Comparison of ENCODE assay signal across 8 mouse cellular contexts in the genomic region with DNA sequence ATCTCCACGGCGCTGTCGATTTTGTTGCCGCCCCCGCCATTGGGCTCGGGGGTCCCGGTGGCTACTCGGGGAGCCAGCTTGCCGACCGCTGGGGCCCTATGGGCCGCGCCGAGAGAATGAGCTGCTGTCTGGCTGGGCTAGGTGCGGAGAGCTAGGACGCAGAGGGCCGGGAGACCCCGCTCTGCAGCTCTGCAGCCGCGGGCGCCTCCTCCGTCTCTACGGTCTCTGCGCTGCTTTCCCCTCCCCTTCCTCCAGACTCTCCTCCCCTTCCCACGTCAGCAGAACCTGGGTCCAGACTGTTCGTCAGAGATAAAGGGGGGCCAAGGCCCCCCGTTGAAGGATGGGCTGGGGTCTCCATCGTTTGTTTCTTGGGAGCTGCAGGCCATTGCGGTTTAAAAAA. TPM values are rescaled to one million over a fixed set of nuclear protein-coding genes. Genes with fewer than 3 reads are reported as not detected.
DNase-seq lines count a peak whose midpoint lies in the region; ATAC-seq and TF ChIP-seq lines count a peak whose summit lies in the region.

A gene (minus strand): TSS at position 247 of the 400 bp plus-strand sequence.

- peak; percentile 95 for ATAC-seq in forebrain, embryonic 12.5 days (ENCODE audit: low FRiP score)
- ATAC-seq in heart, embryonic 15.5 days (replicated peaks; ENCODE audit: insufficient number of reproducible peaks, insufficient read depth, low FRiP score, low read depth): peak; percentile 82
- ATAC-seq in midbrain, embryonic 16.5 days: peak; percentile 97
- ATAC-seq in stomach, embryonic 15.5 days (ENCODE audit: insufficient read depth, low FRiP score, low read depth): peak; percentile 82

- H3K27me3 ChIP-seq in E14TG2a.4 (ENCODE audit: insufficient read depth, low read length): peaks cover 69% of the 10 kb centered on the region
- no peaks in the 10 kb centered on the region for H3K27me3 ChIP-seq in forebrain, embryonic 12.5 days
- 0 out of 2 replicates have a peak, but pooled peaks cover 3% of the 10 kb centered on the region for H3K27me3 ChIP-seq in heart, embryonic 15.5 days
- no peaks in the 10 kb centered on the region for H3K27me3 ChIP-seq in midbrain, embryonic 16.5 days (ENCODE audit: control insufficient read depth, insufficient read depth, low read depth, low read length)
- H3K27me3 ChIP-seq in stomach, embryonic 15.5 days (replicated peaks): no peaks in the 10 kb centered on the region

- peak within 1 kb of the TSS; percentile 89 for H3K27ac ChIP-seq in forebrain, embryonic 12.5 days
- H3K27ac ChIP-seq in heart, embryonic 15.5 days: peak within 1 kb of the TSS; percentile 70
- peak within 1 kb of the TSS; percentile 93 for H3K27ac ChIP-seq in midbrain, embryonic 16.5 days (ENCODE audit: low read length)
- peak within 1 kb of the TSS; percentile 82 for H3K27ac ChIP-seq in stomach, embryonic 15.5 days

- peak within 1 kb of the TSS; percentile 98 for H3K4me2 ChIP-seq in forebrain, embryonic 12.5 days
- peak within 1 kb of the TSS; percentile 99 for H3K4me2 ChIP-seq in heart, embryonic 15.5 days
- H3K4me2 ChIP-seq in midbrain, embryonic 16.5 days (ENCODE audit: low read length): peak within 1 kb of the TSS; percentile 96
- H3K4me2 ChIP-seq in stomach, embryonic 15.5 days: peak within 1 kb of the TSS; percentile 94

- DNase-seq in brain, embryonic 18.5 days (ENCODE audit: low read depth, low spot score): peak; percentile 84
- DNase-seq in kidney, postnatal 10 days: peak; percentile 87
- DNase-seq in liver: peak; percentile 59

- H3K9me3 ChIP-seq in E14TG2a.4 (ENCODE audit: low read length): no peaks in the 10 kb centered on the region
- no peaks in the 10 kb centered on the region for H3K9me3 ChIP-seq in forebrain, embryonic 12.5 days
- no peaks in the 10 kb centered on the region for H3K9me3 ChIP-seq in heart, embryonic 15.5 days (replicated peaks)
- H3K9me3 ChIP-seq in midbrain, embryonic 16.5 days (replicated peaks; ENCODE audit: control insufficient read depth, low read length, poor library complexity, severe bottlenecking): no peaks in the 10 kb centered on the region
- H3K9me3 ChIP-seq in stomach, embryonic 15.5 days: no peaks in the 10 kb centered on the region

- H3K9ac ChIP-seq in forebrain, embryonic 12.5 days: peak within 1 kb of the TSS; percentile 98
- H3K9ac ChIP-seq in heart, embryonic 15.5 days: peak within 1 kb of the TSS; percentile 96
- H3K9ac ChIP-seq in midbrain, embryonic 16.5 days (ENCODE audit: low read depth, low read length): peak within 1 kb of the TSS; percentile 98
- peak within 1 kb of the TSS; percentile 83 for H3K9ac ChIP-seq in stomach, embryonic 15.5 days

- 0% methylated on average over 28 of the region's 28 CpGs for WGBS in forebrain, embryonic 12.5 days
- WGBS in heart, embryonic 15.5 days: under 1% methylated on average over 28 of the region's 28 CpGs
- 0% methylated on average over 18 of the region's 28 CpGs for WGBS in midbrain, embryonic 16.5 days
- WGBS in stomach, embryonic 15.5 days: under 1% methylated on average over 27 of the region's 28 CpGs

- H3K4me1 ChIP-seq in E14TG2a.4 (replicated peaks; ENCODE audit: low read depth, low read length): peaks cover 27% of the 10 kb centered on the region
- H3K4me1 ChIP-seq in forebrain, embryonic 12.5 days: peaks cover 24% of the 10 kb centered on the region
- H3K4me1 ChIP-seq in heart, embryonic 15.5 days (replicated peaks): peaks cover 19% of the 10 kb centered on the region
- H3K4me1 ChIP-seq in midbrain, embryonic 16.5 days (ENCODE audit: control insufficient read depth, insufficient read depth, low read length): peaks cover 20% of the 10 kb centered on the region
- H3K4me1 ChIP-seq in stomach, embryonic 15.5 days: peaks cover 3% of the 10 kb centered on the region; the same call in 1 of the 2 replicates

- peaks cover 25% of the 10 kb centered on the region for H3K36me3 ChIP-seq in E14TG2a.4 (ENCODE audit: insufficient read depth, low read length)
- H3K36me3 ChIP-seq in forebrain, embryonic 12.5 days (replicated peaks): peaks cover 46% of the 10 kb centered on the region
- H3K36me3 ChIP-seq in heart, embryonic 15.5 days: 0 out of 2 replicates have a peak, but pooled peaks cover 10% of the 10 kb centered on the region
- peaks cover 7% of the 10 kb centered on the region for H3K36me3 ChIP-seq in midbrain, embryonic 16.5 days (ENCODE audit: control insufficient read depth, insufficient read depth, low read length)
- H3K36me3 ChIP-seq in stomach, embryonic 15.5 days: peaks cover 28% of the 10 kb centered on the region

- peak within 1 kb of the TSS; percentile 85 for H3K4me3 ChIP-seq in E14TG2a.4 (replicated peaks; ENCODE audit: low read length)
- H3K4me3 ChIP-seq in forebrain, embryonic 12.5 days (replicated peaks): peak within 1 kb of the TSS; percentile 97
- H3K4me3 ChIP-seq in heart, embryonic 15.5 days: peak within 1 kb of the TSS; percentile 94
- H3K4me3 ChIP-seq in midbrain, embryonic 16.5 days (ENCODE audit: low read depth, low read length): peak within 1 kb of the TSS; percentile 78
- peak within 1 kb of the TSS; percentile 93 for H3K4me3 ChIP-seq in stomach, embryonic 15.5 days (replicated peaks)

- no peak for TF ChIP-seq CTCF in E14TG2a.4 (conservative IDR thresholded peaks at IDR 0.05; ENCODE audit: low read length)

RNA-seq across cellular contexts. Expression of the gene that starts here (rescaled TPM):
- 93.3 and 97.8 TPM in 2 replicates for polyA plus RNA-seq in forebrain, embryonic 12.5 days (2016; fragmentation: Nextera tagmentation; extraction: Ambion mirVana)
- polyA plus RNA-seq in heart, embryonic 15.5 days (2015; fragmentation: Nextera tagmentation; extraction: Ambion mirVana): 30.2 and 40.9 TPM in 2 replicates
- 219 and 245 TPM in 2 replicates for polyA plus RNA-seq in midbrain, embryonic 16.5 days (2015; fragmentation: Nextera tagmentation; extraction: Ambion mirVana)
- 45.5 and 48.6 TPM in 2 replicates for polyA plus RNA-seq in stomach, embryonic 15.5 days (2015; fragmentation: Nextera tagmentation; extraction: Ambion mirVana)

Comparison
In these comparisons a context has a peak if more than half of its experiments do, and no peak if none do; other contexts are left out.
1. Peak in every context shown above with its lines: DNase-seq, ATAC-seq, H3K4me3 ChIP-seq and H3K27ac ChIP-seq.